Comparison of ENCODE assay signal across 8 mouse cellular contexts in the genomic region with DNA sequence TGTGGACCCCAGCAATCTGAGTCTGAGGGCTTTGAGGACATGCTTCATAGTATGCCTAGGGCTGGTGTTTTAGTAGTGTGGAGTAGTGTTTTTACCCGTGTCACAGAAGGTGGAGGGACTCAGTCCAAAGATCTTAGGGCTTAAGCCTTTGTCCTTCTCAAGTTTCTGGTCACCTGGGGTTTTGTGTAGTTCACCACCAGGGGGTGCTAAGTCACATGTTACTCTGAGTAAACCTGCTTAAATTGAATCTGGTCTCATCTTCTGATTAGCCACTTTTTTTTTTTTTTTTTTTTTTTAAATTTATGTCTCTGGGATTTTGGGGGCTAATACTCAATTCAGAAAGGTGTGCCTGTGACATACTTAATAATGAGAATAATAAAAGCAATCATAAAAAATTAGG. TPM values are rescaled to one million over a fixed set of nuclear protein-coding genes. Genes with fewer than 3 reads are reported as not detected.
DNase-seq lines count a peak whose midpoint lies in the region; ATAC-seq lines count a peak whose summit lies in the region.

No protein-coding gene starts in this region.

- H3K9ac ChIP-seq in heart, embryonic 11.5 days (ENCODE audit: low read depth, low read length), result no peak overlapping the region

- 7% methylated on average over 1 of the region's 1 CpGs for WGBS in heart, embryonic 11.5 days (ENCODE audit: insufficient replicate concordance)

- no peaks in the 10 kb centered on the region for H3K36me3 ChIP-seq in heart, embryonic 11.5 days (ENCODE audit: control insufficient read depth, insufficient read depth, low read length)

- no peak for ATAC-seq in heart, embryonic 11.5 days (replicated peaks; ENCODE audit: insufficient number of reproducible peaks, low FRiP score, low TSS enrichment)

- DNase-seq in heart, adult 18-20 months, result peak; percentile 42 to 74
- DNase-seq in A20 (ENCODE audit: low read depth, low spot score) (peak; percentile 61), R1 (ENCODE audit: low read depth, low spot score) (peak; percentile 81)
- peak; percentile 85 for DNase-seq in embryo, embryonic 10 days (ENCODE audit: low spot score)
- peak; percentile 62 to 77 for DNase-seq in kidney, postnatal 25 days
- DNase-seq in lung, postnatal 14 days, result peak; percentile 68
- peak; percentile 68 for DNase-seq in testis, postnatal 10 days (ENCODE audit: low spot score)

- H3K27ac ChIP-seq in heart, embryonic 11.5 days (ENCODE audit: low read depth, low read length), result no peak overlapping the region

- H3K27me3 ChIP-seq in heart, embryonic 11.5 days (ENCODE audit: control insufficient read depth, insufficient read depth, low read length), result no peaks in the 10 kb centered on the region; the same call in 1 of the 2 replicates

- H3K9me3 ChIP-seq in heart, embryonic 11.5 days (replicated peaks; ENCODE audit: control insufficient read depth, low read length), result no peaks in the 10 kb centered on the region

- no peak overlapping the region for H3K4me3 ChIP-seq in heart, embryonic 11.5 days (ENCODE audit: low read depth, low read length)

- no peaks in the 10 kb centered on the region for H3K4me1 ChIP-seq in heart, embryonic 11.5 days (ENCODE audit: control insufficient read depth, insufficient read depth, low read length)

- H3K4me2 ChIP-seq in heart, embryonic 11.5 days, result no peak overlapping the region

RNA-seq across cellular contexts. Expression of gene Gm45337, which starts 1.6 kb away (rescaled TPM):
- not detected for total RNA-seq in heart, adult 18-20 months (2021)
- polyA plus RNA-seq in heart, embryonic 11.5 days (2014; fragmentation: Nextera tagmentation; extraction: Ambion mirVana), result not detected in 2 replicates

RNA-seq across cellular contexts. Expression of gene Gm39115, which starts 10.2 kb away (rescaled TPM):
- not detected for total RNA-seq in heart, adult 18-20 months (2021)
- not detected in 2 replicates for polyA plus RNA-seq in heart, embryonic 11.5 days (2014; fragmentation: Nextera tagmentation; extraction: Ambion mirVana)

RNA-seq across cellular contexts. Expression of gene Gm29735, which starts 10.9 kb away (rescaled TPM):
- not detected for total RNA-seq in heart, adult 18-20 months (2021)
- not detected in 2 replicates for polyA plus RNA-seq in heart, embryonic 11.5 days (2014; fragmentation: Nextera tagmentation; extraction: Ambion mirVana)

RNA-seq across cellular contexts. Expression of gene Gm4553, which starts 19.5 kb away (rescaled TPM):
- total RNA-seq in heart, adult 18-20 months (2021), result not detected
- not detected in 2 replicates for polyA plus RNA-seq in heart, embryonic 11.5 days (2014; fragmentation: Nextera tagmentation; extraction: Ambion mirVana)

RNA-seq across cellular contexts. Expression of gene Gm45618, which starts 25.5 kb away (rescaled TPM):
- total RNA-seq in heart, adult 18-20 months (2021), result not detected
- polyA plus RNA-seq in heart, embryonic 11.5 days (2014; fragmentation: Nextera tagmentation; extraction: Ambion mirVana), result not detected in 2 replicates
